Mouse (Mus musculus) MEL (cell line): ENCODE results near the gene Mst1. TPM values are rescaled to one million over a fixed set of nuclear protein-coding genes. Genes with fewer than 3 reads are reported as not detected.

Experiments used
- DNase-seq: peaks from one replicate; pipeline ENCODE4 v3.0.0; 2011; ENCODE audit warnings: low read depth, low spot score
- H3K27ac ChIP-seq: 2 replicates; pipeline ENCODE4 v1.5.1; 2012; ENCODE audit warnings: low read depth, mild to moderate bottlenecking, control low read depth, low read length, moderate library complexity; ENCODE audit not compliant: control insufficient read depth
- H3K27me3 ChIP-seq, 2 experiments: fragments of 150-350 bp in 1 of 2; sonication (generic) in 1 of 2; 2 replicates each; pipeline ENCODE4 v1.6.1; 2012; ENCODE audit warnings: low read length in 2 of 2, mild to moderate bottlenecking in 2 of 2, improper control_type of control experiment in 1 of 2, moderate library complexity in 1 of 2; ENCODE audit not compliant: insufficient read depth in 2 of 2, control insufficient read depth in 1 of 2
- H3K36me3 ChIP-seq, 2 experiments: 2 replicates each; pipeline ENCODE4 v1.6.1; 2012 to 2014; ENCODE audit warnings: low read length in 2 of 2, improper control_type of control experiment in 1 of 2, inconsistent platforms in 1 of 2, mild to moderate bottlenecking in 1 of 2; ENCODE audit not compliant: insufficient read depth in 2 of 2, control insufficient read depth in 1 of 2
- H3K4me1 ChIP-seq, 2 experiments: fragments of 150-350 bp in 1 of 2; sonication (generic) in 1 of 2; 2 replicates each; pipeline ENCODE4 v1.6.1; 2012; ENCODE audit warnings: low read length in 2 of 2, improper control_type of control experiment in 1 of 2, mild to moderate bottlenecking in 1 of 2; ENCODE audit not compliant: insufficient read depth in 2 of 2, control insufficient read depth in 1 of 2
- H3K4me3 ChIP-seq, 2 experiments: fragments of 150-350 bp in 1 of 2; sonication (generic) in 1 of 2; 2 replicates each; pipeline ENCODE4 v1.5.1; 2012; ENCODE audit warnings: low read depth in 2 of 2, low read length in 2 of 2, mild to moderate bottlenecking in 2 of 2, moderate library complexity in 2 of 2, control low read depth in 1 of 2, improper control_type of control experiment in 1 of 2; ENCODE audit not compliant: control insufficient read depth in 1 of 2, insufficient read depth in 1 of 2
- H3K79me2 ChIP-seq: 2 replicates; pipeline ENCODE4 v1.6.1; 2012; ENCODE audit warnings: mild to moderate bottlenecking, low read length, moderate library complexity; ENCODE audit not compliant: control insufficient read depth, poor library complexity, insufficient read depth
- H3K9ac ChIP-seq: 2 replicates; pipeline ENCODE4 v1.6.1; 2012; ENCODE audit warnings: low read depth, mild to moderate bottlenecking, control low read depth, low read length, moderate library complexity; ENCODE audit not compliant: control insufficient read depth, poor library complexity, severe bottlenecking
- H3K9me3 ChIP-seq: fragments of 150-350 bp; sonication (generic); replicated peaks from 2 replicates; pipeline ENCODE4 v1.6.1; 2012; ENCODE audit warnings: mild to moderate bottlenecking, low read length, improper control_type of control experiment, moderate library complexity; ENCODE audit not compliant: insufficient read depth
- BHLHE40 ChIP-seq: IDR thresholded peaks from 2 replicates; pipeline ENCODE4 v1.6.1; 2012; ENCODE audit warnings: low read depth, mild to moderate bottlenecking, inconsistent platforms, low read length, improper control_type of control experiment, borderline replicate concordance
- CHD1 ChIP-seq: IDR thresholded peaks from 2 replicates; pipeline ENCODE4 v1.6.1; 2012; ENCODE audit warnings: low read depth, mild to moderate bottlenecking, inconsistent platforms, low read length, improper control_type of control experiment
- E2F4 ChIP-seq: IDR thresholded peaks from 2 replicates; pipeline ENCODE4 v1.6.1; 2011; ENCODE audit warnings: low read depth, low read length, improper control_type of control experiment, borderline replicate concordance
- ELF1 ChIP-seq: IDR thresholded peaks from 2 replicates; pipeline ENCODE4 v1.6.1; 2014; ENCODE audit warnings: low read depth, mild to moderate bottlenecking, inconsistent platforms, low read length, improper control_type of control experiment, moderate library complexity
- EP300 ChIP-seq, 2 experiments: IDR thresholded peaks; 2 replicates each; pipeline ENCODE4 v1.6.1; 2011; ENCODE audit warnings: improper control_type of control experiment in 2 of 2, low read length in 2 of 2, low read depth in 1 of 2, mild to moderate bottlenecking in 1 of 2
- GATA1 ChIP-seq: IDR thresholded peaks from 2 replicates; pipeline ENCODE4 v1.6.1; 2011; ENCODE audit warnings: low read depth, low read length, improper control_type of control experiment
- HCFC1 ChIP-seq: IDR thresholded peaks from 2 replicates; pipeline ENCODE4 v1.6.1; 2012; ENCODE audit warnings: low read depth, mild to moderate bottlenecking, inconsistent platforms, low read length, improper control_type of control experiment, moderate library complexity
- JUND ChIP-seq: IDR thresholded peaks from 2 replicates; pipeline ENCODE4 v1.6.1; 2011; ENCODE audit warnings: low read depth, mild to moderate bottlenecking, improper control_type of control experiment, low read length
- KAT2A ChIP-seq: conservative IDR thresholded peaks from 2 replicates; pipeline ENCODE4 v1.6.1; 2012; ENCODE audit warnings: low read depth, low read length, improper control_type of control experiment, inconsistent platforms
- MAX ChIP-seq: IDR thresholded peaks from 2 replicates; pipeline ENCODE4 v1.6.1; 2011; ENCODE audit warnings: low read length, improper control_type of control experiment
- MAZ ChIP-seq: IDR thresholded peaks from 2 replicates; pipeline ENCODE4 v1.6.1; 2012; ENCODE audit warnings: low read depth, mild to moderate bottlenecking, inconsistent platforms, low read length, improper control_type of control experiment
- MXI1 ChIP-seq: IDR thresholded peaks from 2 replicates; pipeline ENCODE4 v1.6.1; 2011; ENCODE audit warnings: mild to moderate bottlenecking, low read depth, low read length, improper control_type of control experiment
- MYB ChIP-seq: IDR thresholded peaks from 2 replicates; pipeline ENCODE4 v1.6.1; 2011; ENCODE audit warnings: mild to moderate bottlenecking, low read depth, low read length, improper control_type of control experiment
- POLR2A ChIP-seq, 2 experiments: IDR thresholded peaks; 2 replicates each; pipeline ENCODE4 v1.6.1; 2011 to 2012; ENCODE audit warnings: low read length in 2 of 2, mild to moderate bottlenecking in 2 of 2, control low read depth in 1 of 2, improper control_type of control experiment in 1 of 2, low read depth in 1 of 2, moderate library complexity in 1 of 2; ENCODE audit not compliant: control insufficient read depth in 1 of 2, insufficient read depth in 1 of 2, poor library complexity in 1 of 2
- POLR2AphosphoS2 ChIP-seq: IDR thresholded peaks from 2 replicates; pipeline ENCODE4 v1.6.1; 2011; ENCODE audit warnings: low read length, improper control_type of control experiment
- POLR2AphosphoS5 ChIP-seq: IDR thresholded peaks from 2 replicates; pipeline ENCODE4 v1.6.1; 2012; ENCODE audit warnings: low read depth, borderline replicate concordance, mild to moderate bottlenecking, inconsistent platforms, low read length, moderate library complexity, mixed read lengths
- RAD21 ChIP-seq: IDR thresholded peaks from 2 replicates; pipeline ENCODE4 v1.6.1; 2011; ENCODE audit warnings: mild to moderate bottlenecking, low read depth, low read length, improper control_type of control experiment
- RCOR1 ChIP-seq: IDR thresholded peaks from 2 replicates; pipeline ENCODE4 v1.6.1; 2012; ENCODE audit warnings: low read depth, mild to moderate bottlenecking, inconsistent platforms, low read length, improper control_type of control experiment
- SIN3A ChIP-seq: IDR thresholded peaks from 2 replicates; pipeline ENCODE4 v1.6.1; 2012; ENCODE audit warnings: low read length, improper control_type of control experiment, inconsistent platforms
- SMC3 ChIP-seq: IDR thresholded peaks from 2 replicates; pipeline ENCODE4 v1.6.1; 2011; ENCODE audit warnings: low read depth, low read length, improper control_type of control experiment
- TBP ChIP-seq: IDR thresholded peaks from 2 replicates; pipeline ENCODE4 v1.8.0; 2011; ENCODE audit warnings: low read depth, low read length, improper control_type of control experiment
- TCF12 ChIP-seq: IDR thresholded peaks from 2 replicates; pipeline ENCODE4 v1.6.1; 2014; ENCODE audit warnings: low read depth, mild to moderate bottlenecking, inconsistent platforms, low read length, improper control_type of control experiment, moderate library complexity
- USF1 ChIP-seq: IDR thresholded peaks from 2 replicates; pipeline ENCODE4 v1.6.1; 2014; ENCODE audit warnings: low read depth, mild to moderate bottlenecking, inconsistent platforms, low read length, improper control_type of control experiment, moderate library complexity
- ZKSCAN1 ChIP-seq: IDR thresholded peaks from 2 replicates; pipeline ENCODE4 v1.6.1; 2012; ENCODE audit warnings: low read depth, mild to moderate bottlenecking, inconsistent platforms, low read length, improper control_type of control experiment, moderate library complexity
- ZMIZ1 ChIP-seq: IDR thresholded peaks from 2 replicates; pipeline ENCODE4 v1.6.1; 2012; ENCODE audit warnings: low read depth, mild to moderate bottlenecking, inconsistent platforms, low read length, improper control_type of control experiment, moderate library complexity
- ZNF384 ChIP-seq: IDR thresholded peaks from 2 replicates; pipeline ENCODE4 v1.6.1; 2012; ENCODE audit warnings: low read depth, mild to moderate bottlenecking, inconsistent platforms, low read length, improper control_type of control experiment
- polyA plus RNA-seq, 2 experiments: library from polyadenylated mRNA; stranded (reverse) in 1 of 2; unstranded in 1 of 2; fragments of >175 nt in 1 of 2; fragments of >200 nt in 1 of 2; gene quantifications; 2 replicates each; pipeline versions ENCODE4 v1.2.1 to v1.2.4; 2012; ENCODE audit warnings: low replicate concordance in 2 of 2, low read depth in 1 of 2; ENCODE audit not compliant: insufficient read length in 2 of 2, insufficient read depth in 1 of 2, missing spikeins in 1 of 2
- total RNA-seq: library from RNA; depleted of rRNA; stranded (reverse); fragments of 300-350 nt; gene quantifications from 2 replicates; pipeline ENCODE4 v1.2.3, GENCODE M21; 2012

The Mst1 gene
- total and polyA plus RNA-seq, 3 experiments = 1.6 to 10.0 TPM; not detected in 1

GRCm38 (mm10) chr9:108131502-108131901, 51.3 kb downstream of the Mst1 start:
- Histone ChIP-seq H3K27ac (no peak overlapping the region), H3K79me2 (no peaks in the 10 kb centered on the region), H3K9me3 (no peaks in the 10 kb centered on the region), H3K4me3 (no peak overlapping the region), H3K4me1 (peaks cover 8 to 18% of the 10 kb centered on the region in 2 experiments), H3K36me3 (no peaks in the 10 kb centered on the region; a peak in 1 of 4 replicates), H3K27me3 (no peaks in the 10 kb centered on the region), H3K9ac (no peak overlapping the region)
- peak; percentile 43 for DNase-seq
- TF ChIP-seq RAD21 = no peak
- no peak for TF ChIP-seq SMC3
- TF ChIP-seq TCF12 = 0 out of 2 replicates have a peak, but pooled peaks have one; percentile 29
- TF ChIP-seq POLR2A (IDR thresholded peaks at IDR 0.05; ENCODE audit: control insufficient read depth in 1 of 2, insufficient read depth in 1 of 2, low read depth in 1 of 2, low read length in 2 of 2, poor library complexity in 1 of 2) = no peak
- TF ChIP-seq USF1 = no peak
- TF ChIP-seq ELF1 = no peak
- TF ChIP-seq GATA1 = peak; percentile 67
- TF ChIP-seq EP300 (IDR thresholded peaks at IDR 0.05; ENCODE audit: low read depth in 1 of 2, low read length in 2 of 2) = peak; percentile 26 to 59; a peak in 2 of 4 replicates
- TF ChIP-seq HCFC1 = no peak
- no peak for TF ChIP-seq POLR2AphosphoS2
- TF ChIP-seq RCOR1 = no peak
- TF ChIP-seq POLR2AphosphoS5 = no peak

GRCm38 (mm10) chr9:108132373-108132772, 52.1 kb downstream of the Mst1 start:
- no peaks in the 10 kb centered on the region; a peak in 1 of 4 replicates for H3K27me3 ChIP-seq
- H3K9ac ChIP-seq = no peak overlapping the region
- H3K27ac ChIP-seq = no peak overlapping the region
- DNase-seq = no peak
- H3K79me2 ChIP-seq = no peaks in the 10 kb centered on the region
- peaks cover 0 to 3% of the 10 kb centered on the region in 2 experiments; a peak in 2 of 4 replicates for H3K36me3 ChIP-seq
- TF ChIP-seq TBP (no peak), ZNF384 (peak; percentile 62)
- peaks cover 8 to 26% of the 10 kb centered on the region in 2 experiments for H3K4me1 ChIP-seq
- H3K9me3 ChIP-seq = no peaks in the 10 kb centered on the region
- no peak overlapping the region for H3K4me3 ChIP-seq

- no peaks in the 10 kb centered on the region for H3K9me3 ChIP-seq
- no peak overlapping the region for H3K9ac ChIP-seq
- H3K27me3 ChIP-seq = no peaks in the 10 kb centered on the region; a peak in 1 of 4 replicates
- H3K36me3 ChIP-seq = peaks cover 0 to 4% of the 10 kb centered on the region in 2 experiments; a peak in 2 of 4 replicates
- no peak overlapping the region for H3K27ac ChIP-seq
- no peak overlapping the region for H3K4me3 ChIP-seq
- peaks cover 8 to 30% of the 10 kb centered on the region in 2 experiments for H3K4me1 ChIP-seq
- H3K79me2 ChIP-seq = no peaks in the 10 kb centered on the region
- no peak for TF ChIP-seq KAT2A
- no peak for TF ChIP-seq SMC3
- TF ChIP-seq MAZ = no peak
- no peak for TF ChIP-seq MAX
- TF ChIP-seq JUND = no peak
- TF ChIP-seq MYB = no peak
- TF ChIP-seq ZMIZ1 = no peak
- TF ChIP-seq TBP = no peak
- TF ChIP-seq CHD1 = no peak
- TF ChIP-seq MXI1 = no peak
- TF ChIP-seq SIN3A = no peak
- TF ChIP-seq E2F4 = no peak
- no peak for TF ChIP-seq POLR2AphosphoS2
- no peak for TF ChIP-seq BHLHE40
- no peak for TF ChIP-seq POLR2A (IDR thresholded peaks at IDR 0.05; ENCODE audit: control insufficient read depth in 1 of 2, insufficient read depth in 1 of 2, low read depth in 1 of 2, low read length in 2 of 2, poor library complexity in 1 of 2)
- TF ChIP-seq ZKSCAN1 = no peak
- no peak for DNase-seq
Measured at GRCm38 (mm10) chr9:108133478-108133877, 53.2 kb downstream of the Mst1 start.
